Mouse (Mus musculus) lung, postnatal 10 days (tissue): ENCODE measurements at regions not wholly inside any gene's neighbourhood (a gene's known extent, or its start where the extent isn't known, plus 50 kb on each side); places are given as distances from the start of the nearest gene placed in this dataset.

ENCODE experiments used
- DNase-seq: peaks from one replicate; pipeline ENCODE4 v3.0.0; 2021

- DNase-seq = no peak
Observed at GRCm38 (mm10) chr10:118778656-118779055, 91.4 kb downstream of the Dyrk2 start.

- no peak for DNase-seq
Observed at GRCm38 (mm10) chr10:118780831-118781569, 89.0 kb downstream of the Dyrk2 start.

- peak; percentile 29 for DNase-seq
Observed at GRCm38 (mm10) chr10:118781811-118782232, 88.2 kb downstream of the Dyrk2 start.

- DNase-seq = no peak
Observed at GRCm38 (mm10) chr10:118782646-118783045, 87.4 kb downstream of the Dyrk2 start.

GRCm38 (mm10) chr10:118787280-118787690 is 82.7 kb downstream of the Dyrk2 start:
- peak; percentile 16 for DNase-seq

GRCm38 (mm10) chr10:118792352-118793100 is 77.5 kb downstream of the Dyrk2 start:
- no peak for DNase-seq

GRCm38 (mm10) chr10:118793794-118794193 is 76.2 kb downstream of the Dyrk2 start:
- no peak for DNase-seq

- DNase-seq = no peak
Observed at GRCm38 (mm10) chr10:118794395-118795060, 75.5 kb downstream of the Dyrk2 start.

GRCm38 (mm10) chr10:118795061-118795407 is 75.0 kb downstream of the Dyrk2 start:
- DNase-seq = no peak

GRCm38 (mm10) chr10:118796512-118796911 is 73.5 kb downstream of the Dyrk2 start:
- peak; percentile 10 for DNase-seq

GRCm38 (mm10) chr10:118797256-118797655 is 72.8 kb downstream of the Dyrk2 start:
- no peak for DNase-seq

- DNase-seq = no peak
Observed at GRCm38 (mm10) chr10:118799767-118800166, 70.2 kb downstream of the Dyrk2 start.

- no peak for DNase-seq
Observed at GRCm38 (mm10) chr10:118803922-118804557, 66.0 kb downstream of the Dyrk2 start.

GRCm38 (mm10) chr10:118804574-118804973 is 65.4 kb downstream of the Dyrk2 start:
- DNase-seq = peak; percentile 55
